Mouse (Mus musculus) ovary, postnatal 14 days (tissue): ENCODE data around the gene Ssr2.
"Not testable (repeated sequence)": the region's sequence is repeated elsewhere in the genome, so short reads cannot be mapped to it uniquely, and the experiment has no call there.

Experiments
- DNase-seq: peaks from one replicate; pipeline ENCODE4 v3.0.0; 2022; ENCODE audit warnings: low spot score

Gene Ssr2

GRCm38 (mm10) chr3:88563966-88564365 lies 11.7 kb upstream of the Ssr2 start:
- no peak for DNase-seq

- DNase-seq = no peak
These were observed 9.6 kb upstream of the Ssr2 start for GRCm38 (mm10) chr3:88566116-88566515.

GRCm38 (mm10) chr3:88566536-88567061 lies 9.1 kb upstream of the Ssr2 start:
- DNase-seq = no peak

- DNase-seq = no peak
These were observed 7.8 kb upstream of the Ssr2 start for GRCm38 (mm10) chr3:88567892-88568291.

- DNase-seq = no peak
These were observed 7.1 kb upstream of the Ssr2 start for GRCm38 (mm10) chr3:88568615-88569014.

GRCm38 (mm10) chr3:88569093-88569492 lies 6.6 kb upstream of the Ssr2 start:
- DNase-seq = no peak

- DNase-seq = no peak
These were observed 6.0 kb upstream of the Ssr2 start for GRCm38 (mm10) chr3:88569694-88570093.

GRCm38 (mm10) chr3:88570341-88570740 lies 5.3 kb upstream of the Ssr2 start:
- no peak for DNase-seq

- DNase-seq = no peak
These were observed 3.8 kb upstream of the Ssr2 start for GRCm38 (mm10) chr3:88571856-88572255.

- DNase-seq = no peak
These were observed 2.8 kb upstream of the Ssr2 start for GRCm38 (mm10) chr3:88572835-88573234.

- no peak for DNase-seq
These were observed 1.9 kb upstream of the Ssr2 start for GRCm38 (mm10) chr3:88573810-88574209.

GRCm38 (mm10) chr3:88577846-88578245 lies 2.2 kb downstream of the Ssr2 start:
- not testable (repeated sequence) for DNase-seq

GRCm38 (mm10) chr3:88578498-88579424 lies 3.1 kb downstream of the Ssr2 start:
- DNase-seq = no peak

- DNase-seq = peak; percentile 64
These were observed 3.9 kb downstream of the Ssr2 start for GRCm38 (mm10) chr3:88579454-88580117.

- DNase-seq = no peak
These were observed 10.1 kb downstream of the Ssr2 start for GRCm38 (mm10) chr3:88585769-88586168.

GRCm38 (mm10) chr3:88586640-88587039 lies 11.0 kb downstream of the Ssr2 start:
- no peak for DNase-seq

GRCm38 (mm10) chr3:88590246-88590645 lies 14.6 kb downstream of the Ssr2 start:
- no peak for DNase-seq

- no peak for DNase-seq
These were observed 15.4 kb downstream of the Ssr2 start for GRCm38 (mm10) chr3:88591044-88591443.

GRCm38 (mm10) chr3:88591950-88592731 lies 16.5 kb downstream of the Ssr2 start:
- peak; percentile 43 for DNase-seq

GRCm38 (mm10) chr3:88592942-88593576 lies 17.4 kb downstream of the Ssr2 start:
- DNase-seq = no peak

GRCm38 (mm10) chr3:88593893-88594580 lies 18.4 kb downstream of the Ssr2 start:
- DNase-seq = no peak
